7 mouse cellular contexts compared by ENCODE assay signal in the genomic region with DNA sequence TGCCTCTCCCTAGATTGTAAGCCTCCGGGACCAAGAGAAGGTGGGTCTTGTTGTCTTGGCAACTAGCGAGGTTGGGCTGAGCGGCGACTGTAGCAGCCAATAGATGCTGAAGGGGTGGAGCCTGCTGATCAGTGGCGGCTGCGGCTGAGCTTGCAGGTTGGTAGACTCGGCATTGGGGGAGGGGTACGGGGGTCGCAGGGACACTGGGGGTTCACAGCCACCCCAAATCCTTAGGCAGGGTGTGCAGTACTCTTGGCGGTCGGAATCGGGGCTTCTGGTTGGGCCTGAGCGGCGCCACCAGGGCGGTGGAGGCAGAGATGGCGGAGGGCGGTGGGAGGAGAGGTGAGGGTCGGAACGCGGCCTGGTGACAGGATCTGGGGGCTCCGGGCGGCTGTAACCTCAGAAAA. TPM values are rescaled to one million over a fixed set of nuclear protein-coding genes. Genes with fewer than 3 reads are reported as not detected.
A peak's percentile ranks its signal among the peaks of the same experiment; 100 is the strongest.
DNase-seq lines count a peak whose midpoint lies in the region; ATAC-seq lines count a peak whose summit lies in the region.

No protein-coding gene starts in this region.

- peak; percentile 86 for DNase-seq in adrenal gland, postnatal 25 days
- DNase-seq in heart, adult 11 months, result peak; percentile 99
- DNase-seq in kidney, adult 18-20 months, result peak; percentile 92
- peak; percentile 95 for DNase-seq in limb, embryonic 11.5 days (ENCODE audit: low spot score)
- DNase-seq in midbrain, embryonic 14.5 days, result peak; percentile 98
- DNase-seq in spleen, adult 18-20 months, result peak; percentile 71 to 80

- H3K27me3 ChIP-seq in embryonic facial prominence, embryonic 12.5 days, result no peaks in the 10 kb centered on the region
- H3K27me3 ChIP-seq in limb, embryonic 11.5 days (ENCODE audit: control insufficient read depth, insufficient read depth, low read length), result no peaks in the 10 kb centered on the region
- H3K27me3 ChIP-seq in midbrain, embryonic 14.5 days (ENCODE audit: control insufficient read depth, insufficient read depth, low read length), result no peaks in the 10 kb centered on the region

- under 1% methylated on average over 22 of the region's 22 CpGs for WGBS in embryonic facial prominence, embryonic 12.5 days
- WGBS in limb, embryonic 11.5 days, result 0% methylated on average over 22 of the region's 22 CpGs
- 2% methylated on average over 22 of the region's 22 CpGs for WGBS in midbrain, embryonic 14.5 days

- H3K9ac ChIP-seq in embryonic facial prominence, embryonic 12.5 days, result peak overlapping the region; percentile 85
- peak overlapping the region; percentile 81 for H3K9ac ChIP-seq in limb, embryonic 11.5 days (ENCODE audit: low read length)
- H3K9ac ChIP-seq in midbrain, embryonic 14.5 days (replicated peaks; ENCODE audit: low read length), result peak overlapping the region; percentile 75

- H3K4me3 ChIP-seq in embryonic facial prominence, embryonic 12.5 days, result peak overlapping the region; percentile 76
- H3K4me3 ChIP-seq in limb, embryonic 11.5 days (ENCODE audit: low read depth, low read length), result peak overlapping the region; percentile 72
- peak overlapping the region; percentile 78 for H3K4me3 ChIP-seq in midbrain, embryonic 14.5 days (replicated peaks; ENCODE audit: low read depth, low read length)

- peaks cover 14% of the 10 kb centered on the region for H3K4me1 ChIP-seq in embryonic facial prominence, embryonic 12.5 days
- H3K4me1 ChIP-seq in limb, embryonic 11.5 days (ENCODE audit: control insufficient read depth, insufficient read depth, low read length), result 0 out of 2 replicates have a peak, but pooled peaks cover 2% of the 10 kb centered on the region
- peaks cover 9% of the 10 kb centered on the region; the same call in 1 of the 2 replicates for H3K4me1 ChIP-seq in midbrain, embryonic 14.5 days (ENCODE audit: control insufficient read depth, insufficient read depth, low read length)

- peaks cover 31% of the 10 kb centered on the region for H3K36me3 ChIP-seq in embryonic facial prominence, embryonic 12.5 days
- peaks cover 3% of the 10 kb centered on the region; the same call in 1 of the 2 replicates for H3K36me3 ChIP-seq in limb, embryonic 11.5 days (ENCODE audit: control insufficient read depth, insufficient read depth, low read length)
- H3K36me3 ChIP-seq in midbrain, embryonic 14.5 days (ENCODE audit: control insufficient read depth, insufficient read depth, low read length), result peaks cover 24% of the 10 kb centered on the region

- H3K9me3 ChIP-seq in embryonic facial prominence, embryonic 12.5 days, result no peaks in the 10 kb centered on the region
- H3K9me3 ChIP-seq in limb, embryonic 11.5 days (ENCODE audit: control insufficient read depth, low read length), result no peaks in the 10 kb centered on the region
- H3K9me3 ChIP-seq in midbrain, embryonic 14.5 days (ENCODE audit: control insufficient read depth, low read length), result no peaks in the 10 kb centered on the region

- H3K4me2 ChIP-seq in embryonic facial prominence, embryonic 12.5 days (replicated peaks), result peak overlapping the region; percentile 75
- peak overlapping the region; percentile 74 for H3K4me2 ChIP-seq in limb, embryonic 11.5 days (ENCODE audit: low read depth, severe bottlenecking)
- peak overlapping the region; percentile 94 for H3K4me2 ChIP-seq in midbrain, embryonic 14.5 days (ENCODE audit: low read length)

- peak overlapping the region; percentile 89 for H3K27ac ChIP-seq in embryonic facial prominence, embryonic 12.5 days
- 0 out of 2 replicates have a peak overlapping the region, but pooled peaks have one; percentile 15 for H3K27ac ChIP-seq in limb, embryonic 11.5 days (replicated peaks; ENCODE audit: low read depth, low read length)
- H3K27ac ChIP-seq in midbrain, embryonic 14.5 days (replicated peaks; ENCODE audit: low read depth, low read length), result peak overlapping the region; percentile 79

- ATAC-seq in embryonic facial prominence, embryonic 12.5 days (ENCODE audit: insufficient number of reproducible peaks, insufficient read depth, low FRiP score, low TSS enrichment), result peak; percentile 98
- ATAC-seq in limb, embryonic 11.5 days (ENCODE audit: insufficient number of reproducible peaks, low FRiP score, low TSS enrichment, low read depth), result peak; percentile 99
- ATAC-seq in midbrain, embryonic 14.5 days (ENCODE audit: low FRiP score, low TSS enrichment), result peak; percentile 99

RNA-seq across cellular contexts. Expression of gene Tmem9, which starts 10.0 kb away (rescaled TPM):
- total RNA-seq in adrenal gland, postnatal 25 days (2021), result 33.5 and 41.0 TPM in 2 replicates
- polyA plus RNA-seq in embryonic facial prominence, embryonic 12.5 days (2016; fragmentation: Nextera tagmentation; extraction: Ambion mirVana), result 172 and 173 TPM in 2 replicates
- 60.6 and 99.8 TPM in 2 replicates for polyA plus RNA-seq in limb, embryonic 11.5 days (2014; fragmentation: Nextera tagmentation; extraction: Ambion mirVana)
- 90.4 and 140 TPM in 2 replicates for polyA plus RNA-seq in midbrain, embryonic 14.5 days (2014; fragmentation: Nextera tagmentation; extraction: Ambion mirVana)

RNA-seq across cellular contexts. Expression of gene Igfn1, which starts 11.8 kb away (rescaled TPM):
- 0.18 TPM in 1 of 2 replicates, not detected in the other for total RNA-seq in adrenal gland, postnatal 25 days (2021)
- polyA plus RNA-seq in embryonic facial prominence, embryonic 12.5 days (2016; fragmentation: Nextera tagmentation; extraction: Ambion mirVana), result 0.09 TPM in 1 of 2 replicates, not detected in the other
- polyA plus RNA-seq in limb, embryonic 11.5 days (2014; fragmentation: Nextera tagmentation; extraction: Ambion mirVana), result 0.13 and 0.17 TPM in 2 replicates
- polyA plus RNA-seq in midbrain, embryonic 14.5 days (2014; fragmentation: Nextera tagmentation; extraction: Ambion mirVana), result not detected in 2 replicates

RNA-seq across cellular contexts. Expression of gene Ascl5, which starts 32.7 kb away (rescaled TPM):
- not detected in 2 replicates for total RNA-seq in adrenal gland, postnatal 25 days (2021)
- polyA plus RNA-seq in embryonic facial prominence, embryonic 12.5 days (2016; fragmentation: Nextera tagmentation; extraction: Ambion mirVana), result 0.42 TPM in 1 of 2 replicates, not detected in the other
- not detected in 2 replicates for polyA plus RNA-seq in limb, embryonic 11.5 days (2014; fragmentation: Nextera tagmentation; extraction: Ambion mirVana)
- polyA plus RNA-seq in midbrain, embryonic 14.5 days (2014; fragmentation: Nextera tagmentation; extraction: Ambion mirVana), result not detected in 2 replicates

RNA-seq across cellular contexts. Expression of gene Cacna1s, which starts 34.6 kb away (rescaled TPM):
- 0.21 and 0.52 TPM in 2 replicates for total RNA-seq in adrenal gland, postnatal 25 days (2021)
- polyA plus RNA-seq in embryonic facial prominence, embryonic 12.5 days (2016; fragmentation: Nextera tagmentation; extraction: Ambion mirVana), result 1.2 and 1.3 TPM in 2 replicates
- 0.17 and 0.21 TPM in 2 replicates for polyA plus RNA-seq in limb, embryonic 11.5 days (2014; fragmentation: Nextera tagmentation; extraction: Ambion mirVana)
- not detected in 2 replicates for polyA plus RNA-seq in midbrain, embryonic 14.5 days (2014; fragmentation: Nextera tagmentation; extraction: Ambion mirVana)

Comparison
In these comparisons a context has a peak if more than half of its experiments do, and no peak if none do; other contexts are left out.
1. Peak in every context shown above with its lines: DNase-seq, ATAC-seq, H3K4me3 ChIP-seq and H3K27ac ChIP-seq.
2. H3K27ac ChIP-seq: peak in every context shown above with its lines; median percentile 89 in embryonic facial prominence, embryonic 12.5 days; 79 in midbrain, embryonic 14.5 days; 15 in limb, embryonic 11.5 days.